Mouse (Mus musculus): ENCODE results near the gene Poglut1. TPM values are rescaled to one million over a fixed set of nuclear protein-coding genes. Genes with fewer than 3 reads are reported as not detected.

Poglut1 gene
- 81.1 and 86.5 TPM in 2 replicates for polyA plus RNA-seq (2016; fragmentation: Nextera tagmentation; extraction: Ambion mirVana)

DNA sequence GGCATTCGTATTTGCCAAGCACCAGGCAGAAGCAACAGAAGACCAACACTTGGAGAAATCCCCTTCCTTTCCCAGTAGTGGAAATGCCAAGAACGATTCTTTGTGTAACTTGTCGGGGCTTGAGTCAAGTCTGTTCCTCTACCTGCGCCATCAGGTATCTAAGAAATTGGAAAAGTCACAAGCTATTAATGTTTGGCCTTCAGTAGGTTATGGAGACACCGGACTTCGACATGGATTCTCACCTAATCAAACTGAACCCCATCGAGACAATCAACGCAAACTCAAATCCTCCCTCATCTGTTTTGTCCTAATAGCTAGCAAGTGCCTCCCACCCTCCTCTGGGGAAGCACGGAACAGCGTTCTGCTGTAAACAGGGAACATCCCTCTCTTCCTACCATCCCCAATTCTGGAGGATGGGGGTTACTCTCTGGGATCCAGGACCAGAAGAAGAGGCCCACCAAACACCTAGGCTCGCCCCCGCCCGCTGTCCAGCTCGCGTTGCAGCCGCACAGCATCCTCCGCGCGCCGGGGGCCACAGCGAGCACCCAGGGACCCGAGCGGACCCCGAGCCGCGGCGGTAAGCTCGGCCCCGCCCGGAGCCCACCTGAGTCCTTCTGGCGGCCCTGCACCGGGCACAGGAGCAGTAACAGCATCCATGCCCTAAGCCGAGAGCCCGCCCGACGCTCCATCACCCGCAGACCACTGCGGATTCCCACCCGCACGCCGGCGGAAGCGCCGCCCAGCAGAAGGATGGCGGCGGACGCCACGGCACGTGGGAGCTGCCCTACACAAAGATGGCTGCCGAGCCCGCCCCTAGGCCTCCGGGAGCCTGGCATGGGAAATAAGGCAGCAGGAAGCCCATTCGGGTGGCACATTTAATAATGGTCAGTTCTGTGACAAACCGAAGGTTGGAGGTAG, at the start of gene Poglut1:
Poglut1 (minus strand) TSS at position 780 of the 918 bp plus-strand sequence.
- peak within 1 kb of the TSS; percentile 83 for H3K9ac ChIP-seq (replicated peaks)
- H3K4me2 ChIP-seq, result peak within 1 kb of the TSS; percentile 70
- peak; percentile 84 for ATAC-seq (ENCODE audit: insufficient number of reproducible peaks, insufficient read depth, low FRiP score, low TSS enrichment, low read depth)
- H3K27me3 ChIP-seq, result peaks cover 24% of the 10 kb centered on the region
- H3K4me3 ChIP-seq (replicated peaks), result peak within 1 kb of the TSS; percentile 85
- H3K27ac ChIP-seq, result 0 out of 2 replicates have a peak within 1 kb of the TSS, but pooled peaks have one; percentile 50
- H3K9me3 ChIP-seq, result 0 out of 2 replicates have a peak, but pooled peaks cover 4% of the 10 kb centered on the region
- peaks cover 32% of the 10 kb centered on the region for H3K36me3 ChIP-seq
- WGBS, result 2% methylated on average over 54 of the region's 54 CpGs
- H3K4me1 ChIP-seq (replicated peaks), result peaks cover 18% of the 10 kb centered on the region

DNA sequence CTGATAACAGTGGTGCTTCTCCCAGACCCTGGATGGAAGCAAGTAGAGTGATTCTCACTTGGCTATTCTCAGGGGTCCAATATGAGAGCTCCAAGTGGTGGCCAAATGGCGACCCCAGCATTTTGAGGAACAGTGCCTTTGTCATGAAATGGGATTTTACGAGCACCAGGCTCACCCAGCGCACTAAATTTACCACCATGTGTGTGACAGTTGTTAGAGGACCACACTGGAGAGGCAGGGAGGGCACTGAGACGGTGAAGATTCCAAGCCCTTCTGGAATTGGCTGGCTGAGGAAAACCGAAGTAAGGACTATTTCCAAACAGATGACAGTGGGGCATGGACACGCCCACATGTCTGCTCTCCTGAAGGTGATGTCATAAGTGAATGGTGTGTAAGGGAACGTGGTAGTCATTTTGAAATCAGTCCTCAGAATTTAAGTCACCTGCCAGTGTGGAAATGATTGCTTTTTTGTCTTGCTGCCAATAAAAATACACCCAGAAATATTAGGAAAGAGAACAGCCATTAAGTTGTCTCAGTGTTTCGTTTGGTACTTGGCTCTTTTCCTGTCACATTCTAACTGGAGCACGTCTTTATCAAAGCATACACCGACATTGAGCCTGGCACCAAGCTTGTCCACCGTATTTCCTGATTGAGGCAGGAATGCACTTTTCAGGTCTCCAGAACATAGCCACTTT, 49.1 kb upstream of the Poglut1 start:
- Histone ChIP-seq H3K4me1 (replicated peaks) (no peaks in the 10 kb centered on the region), H3K9ac (replicated peaks) (no peak overlapping the region), H3K36me3 (peaks cover 34% of the 10 kb centered on the region), H3K4me2 (no peak overlapping the region), H3K4me3 (replicated peaks) (no peak overlapping the region), H3K27ac (no peak overlapping the region), H3K27me3 (no peaks in the 10 kb centered on the region), H3K9me3 (no peaks in the 10 kb centered on the region)
- WGBS, result 60% methylated on average over 11 of the region's 11 CpGs
- no peak for ATAC-seq (ENCODE audit: insufficient number of reproducible peaks, insufficient read depth, low FRiP score, low TSS enrichment, low read depth)

DNA sequence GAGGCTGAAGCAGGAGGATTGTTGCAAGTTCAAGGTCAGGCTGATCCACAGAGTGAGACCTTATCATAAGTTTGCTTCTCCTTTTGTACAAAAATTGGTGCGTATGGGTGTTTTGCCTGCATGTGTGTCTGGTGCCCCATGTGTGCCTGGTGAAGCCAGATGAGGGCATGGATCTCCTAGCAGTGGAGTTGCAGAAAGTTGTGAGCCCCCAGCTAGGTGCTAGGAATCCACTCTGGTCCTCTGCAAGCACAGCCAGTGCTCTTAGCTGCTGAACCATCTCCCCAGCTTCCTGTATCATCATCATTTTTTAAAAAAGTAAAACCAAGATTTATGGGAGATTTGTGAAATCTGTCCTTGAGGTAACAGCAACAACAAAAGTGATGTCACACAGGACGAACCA, 46.6 kb upstream of the Poglut1 start:
- ATAC-seq (ENCODE audit: insufficient number of reproducible peaks, insufficient read depth, low FRiP score, low TSS enrichment, low read depth), result no peak
- Histone ChIP-seq H3K36me3 (peaks cover 37% of the 10 kb centered on the region), H3K4me2 (no peak overlapping the region), H3K9me3 (no peaks in the 10 kb centered on the region), H3K27me3 (no peaks in the 10 kb centered on the region), H3K27ac (no peak overlapping the region), H3K9ac (replicated peaks) (no peak overlapping the region), H3K4me3 (replicated peaks) (no peak overlapping the region), H3K4me1 (replicated peaks) (no peaks in the 10 kb centered on the region)
- 89% methylated on average over 2 of the region's 2 CpGs for WGBS

DNA sequence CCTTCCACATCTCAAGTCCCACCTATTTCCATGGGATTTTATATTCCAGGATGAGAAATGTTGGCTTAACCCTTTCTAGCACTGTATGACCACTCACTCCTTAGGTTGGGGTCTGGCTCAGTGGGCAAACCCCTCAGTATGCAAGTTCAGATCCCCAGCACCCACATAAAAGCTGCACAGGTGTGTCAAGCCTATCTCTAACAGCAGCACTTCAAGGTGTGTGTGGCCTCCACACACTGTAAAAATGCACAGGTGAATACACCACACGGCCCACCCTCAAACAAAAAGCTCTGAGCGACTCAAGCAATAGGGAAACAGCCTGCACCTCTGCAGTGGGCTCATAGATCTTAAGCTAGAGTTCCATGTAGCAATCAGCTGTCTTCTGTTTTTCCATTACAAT, 46.0 kb upstream of the Poglut1 start:
- no peak for ATAC-seq (ENCODE audit: insufficient number of reproducible peaks, insufficient read depth, low FRiP score, low TSS enrichment, low read depth)

DNA sequence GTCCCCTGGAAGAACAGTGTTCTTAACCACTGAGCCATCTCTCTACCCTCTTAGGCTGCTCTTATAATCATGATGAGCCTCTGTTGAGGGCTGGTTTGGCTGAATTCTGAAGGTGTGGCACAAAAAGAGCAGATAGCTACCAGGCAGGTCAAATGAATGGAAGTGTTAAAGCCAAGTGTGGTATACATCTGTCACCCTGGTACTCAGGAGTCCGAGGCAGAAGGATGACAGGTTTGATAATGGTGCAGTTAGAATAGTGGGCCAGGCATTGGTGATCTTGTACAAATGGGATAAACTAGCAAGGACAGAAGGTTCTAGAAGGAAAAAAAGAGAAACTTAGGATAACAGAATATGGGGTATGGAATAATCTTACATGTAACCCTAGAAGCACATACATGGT, 44.4 kb upstream of the Poglut1 start:
- H3K36me3 ChIP-seq, result peaks cover 50% of the 10 kb centered on the region
- H3K4me3 ChIP-seq (replicated peaks), result no peak overlapping the region
- no peak for ATAC-seq (ENCODE audit: insufficient number of reproducible peaks, insufficient read depth, low FRiP score, low TSS enrichment, low read depth)
- H3K27ac ChIP-seq, result no peak overlapping the region
- H3K4me1 ChIP-seq (replicated peaks), result no peaks in the 10 kb centered on the region
- WGBS, result 90% methylated on average over 1 of the region's 1 CpGs
- H3K9ac ChIP-seq (replicated peaks), result no peak overlapping the region
- H3K4me2 ChIP-seq, result no peak overlapping the region
- H3K9me3 ChIP-seq, result no peaks in the 10 kb centered on the region
- H3K27me3 ChIP-seq, result no peaks in the 10 kb centered on the region

More for the DNA sequence above, 46.0 kb upstream of the Poglut1 start:
- Histone ChIP-seq H3K36me3 (peaks cover 38% of the 10 kb centered on the region), H3K9ac (replicated peaks) (no peak overlapping the region), H3K9me3 (no peaks in the 10 kb centered on the region), H3K27ac (no peak overlapping the region), H3K27me3 (no peaks in the 10 kb centered on the region), H3K4me1 (replicated peaks) (no peaks in the 10 kb centered on the region), H3K4me2 (no peak overlapping the region), H3K4me3 (replicated peaks) (no peak overlapping the region)
- WGBS, result 75% methylated on average over 2 of the region's 2 CpGs

DNA sequence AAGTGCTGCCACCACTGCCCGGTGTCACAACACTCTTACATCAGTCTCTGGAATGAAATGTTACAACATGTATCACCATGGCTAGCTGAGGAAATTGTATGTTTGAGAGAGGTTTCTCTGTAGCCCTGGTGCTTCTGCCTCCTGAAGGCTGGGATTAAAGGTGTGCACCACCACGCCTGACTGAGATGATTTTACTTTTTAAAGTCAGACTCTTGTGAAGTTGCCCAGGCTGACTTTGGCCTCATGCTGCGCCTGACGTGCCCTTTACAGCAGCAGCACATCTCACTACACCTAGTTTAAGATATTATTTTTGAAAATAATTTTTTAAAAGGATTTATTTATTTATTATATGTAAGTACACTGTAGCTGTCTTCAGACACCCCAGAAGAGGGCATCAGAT, 42.9 kb upstream of the Poglut1 start:
- no peaks in the 10 kb centered on the region for H3K4me1 ChIP-seq (replicated peaks)
- ATAC-seq (ENCODE audit: insufficient number of reproducible peaks, insufficient read depth, low FRiP score, low TSS enrichment, low read depth), result no peak
- 96% methylated on average over 4 of the region's 4 CpGs for WGBS
- no peak overlapping the region for H3K4me3 ChIP-seq (replicated peaks)
- no peak overlapping the region for H3K27ac ChIP-seq
- peaks cover 64% of the 10 kb centered on the region for H3K36me3 ChIP-seq
- no peaks in the 10 kb centered on the region for H3K27me3 ChIP-seq
- no peak overlapping the region for H3K4me2 ChIP-seq
- H3K9me3 ChIP-seq, result no peaks in the 10 kb centered on the region
- no peak overlapping the region for H3K9ac ChIP-seq (replicated peaks)

DNA sequence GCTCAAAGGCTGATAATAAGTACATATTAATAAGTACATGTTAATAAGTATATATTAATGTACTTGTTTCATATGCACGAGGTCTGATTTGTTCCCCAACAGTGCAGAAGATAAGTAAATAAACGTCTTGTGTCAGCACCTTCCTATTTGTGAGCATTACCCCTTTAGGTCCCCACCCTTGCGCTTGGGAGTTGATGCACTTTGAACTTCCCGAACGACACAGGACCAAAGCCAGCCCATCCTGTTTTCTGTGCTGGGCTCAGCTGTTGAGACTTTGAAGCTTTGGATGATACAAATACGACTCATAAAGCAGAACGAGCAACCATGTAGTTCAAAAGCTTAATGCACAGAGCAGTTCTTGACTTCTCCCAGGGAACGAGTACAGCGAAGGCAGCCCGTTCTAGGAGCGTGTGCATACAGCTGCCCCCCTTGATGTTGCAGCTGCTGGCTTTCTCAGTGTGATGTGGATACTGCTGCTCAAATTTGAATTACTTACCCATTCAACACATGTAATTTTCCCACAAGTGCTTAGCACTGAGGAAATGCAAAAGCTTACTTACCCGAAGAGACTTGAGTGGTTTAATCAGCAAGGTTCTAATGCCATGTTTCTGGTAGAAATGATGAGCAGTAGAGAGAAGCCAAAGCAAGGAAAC, 42.1 kb upstream of the Poglut1 start:
- no peaks in the 10 kb centered on the region for H3K27me3 ChIP-seq
- H3K27ac ChIP-seq, result no peak overlapping the region
- no peak overlapping the region for H3K4me3 ChIP-seq (replicated peaks)
- WGBS, result 91% methylated on average over 12 of the region's 12 CpGs
- no peaks in the 10 kb centered on the region for H3K9me3 ChIP-seq
- ATAC-seq (ENCODE audit: insufficient number of reproducible peaks, insufficient read depth, low FRiP score, low TSS enrichment, low read depth), result no peak
- H3K9ac ChIP-seq (replicated peaks), result no peak overlapping the region
- no peak overlapping the region for H3K4me2 ChIP-seq
- H3K4me1 ChIP-seq (replicated peaks), result no peaks in the 10 kb centered on the region
- peaks cover 72% of the 10 kb centered on the region for H3K36me3 ChIP-seq

DNA sequence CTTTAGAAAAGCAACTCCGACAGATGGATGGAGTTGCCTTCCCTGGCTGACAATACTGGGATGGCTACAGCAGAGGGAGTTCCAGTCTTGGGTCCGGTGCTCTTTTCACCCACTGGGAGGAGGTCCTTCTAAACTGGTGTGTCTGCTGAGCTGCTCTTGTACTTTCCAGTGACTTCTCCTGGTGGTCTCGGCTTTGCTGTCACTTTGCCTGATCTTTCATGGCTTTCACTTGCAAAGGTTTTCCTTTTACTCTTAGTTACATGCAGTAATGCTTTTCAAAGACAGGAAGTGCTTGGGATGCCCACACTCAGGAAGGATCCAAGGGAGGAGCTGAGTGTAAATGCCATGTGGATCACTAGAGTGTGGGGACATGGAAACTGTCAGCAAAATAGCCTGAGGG, 41.4 kb upstream of the Poglut1 start:
- Histone ChIP-seq H3K4me3 (replicated peaks) (no peak overlapping the region), H3K4me2 (no peak overlapping the region), H3K27me3 (no peaks in the 10 kb centered on the region), H3K27ac (no peak overlapping the region), H3K4me1 (replicated peaks) (no peaks in the 10 kb centered on the region), H3K9me3 (no peaks in the 10 kb centered on the region), H3K36me3 (peaks cover 79% of the 10 kb centered on the region), H3K9ac (replicated peaks) (no peak overlapping the region)
- ATAC-seq (ENCODE audit: insufficient number of reproducible peaks, insufficient read depth, low FRiP score, low TSS enrichment, low read depth), result no peak
- 79% methylated on average over 3 of the region's 3 CpGs for WGBS

DNA sequence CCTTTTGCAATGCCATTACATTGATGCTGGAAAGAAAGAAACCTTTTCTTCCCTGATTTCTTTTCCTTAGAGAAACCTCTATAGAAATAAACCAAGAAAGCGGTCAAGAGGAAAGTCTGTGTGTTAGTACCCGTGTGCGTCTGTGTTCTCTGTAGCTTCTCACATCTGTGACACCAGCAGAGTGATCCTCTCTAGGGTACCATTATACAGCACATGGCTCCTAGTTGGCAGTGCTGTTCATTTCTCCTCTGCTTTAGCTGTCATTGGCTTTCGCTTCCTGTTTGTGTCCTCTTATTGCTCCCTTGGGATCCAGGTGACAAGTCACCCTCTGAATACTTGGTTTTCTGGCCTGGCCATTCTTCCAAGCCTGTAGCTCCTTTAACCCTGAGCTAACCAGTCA, 37.5 kb upstream of the Poglut1 start:
- Histone ChIP-seq H3K4me2 (no peak overlapping the region), H3K27ac (no peak overlapping the region), H3K9ac (replicated peaks) (no peak overlapping the region), H3K9me3 (no peaks in the 10 kb centered on the region), H3K4me3 (replicated peaks) (no peak overlapping the region), H3K4me1 (replicated peaks) (no peaks in the 10 kb centered on the region), H3K27me3 (no peaks in the 10 kb centered on the region), H3K36me3 (peaks cover 94% of the 10 kb centered on the region)
- ATAC-seq (ENCODE audit: insufficient number of reproducible peaks, insufficient read depth, low FRiP score, low TSS enrichment, low read depth), result no peak
- WGBS, result 89% methylated on average over 4 of the region's 4 CpGs

DNA sequence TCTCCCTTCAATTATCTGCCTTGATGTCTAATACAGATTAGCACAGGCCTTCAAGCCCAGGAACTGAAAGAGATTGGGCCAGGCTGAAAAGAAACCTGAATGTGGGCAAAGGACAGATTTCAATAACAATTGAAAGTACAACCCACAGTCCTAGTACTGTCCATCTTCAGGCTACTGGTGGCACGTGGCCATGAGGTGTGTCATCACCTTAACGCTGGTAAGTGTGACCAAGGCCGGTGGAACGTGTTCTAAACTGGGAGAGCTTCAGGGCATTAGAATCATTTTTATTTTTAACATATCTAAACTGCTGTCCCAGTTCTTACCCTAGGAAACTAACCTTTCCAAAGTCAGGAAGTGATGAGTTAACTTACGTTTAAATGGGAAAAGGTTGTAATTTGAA, 37.1 kb upstream of the Poglut1 start:
- no peaks in the 10 kb centered on the region for H3K27me3 ChIP-seq
- WGBS, result 89% methylated on average over 5 of the region's 5 CpGs
- H3K27ac ChIP-seq, result no peak overlapping the region
- H3K4me1 ChIP-seq (replicated peaks), result no peaks in the 10 kb centered on the region
- ATAC-seq (ENCODE audit: insufficient number of reproducible peaks, insufficient read depth, low FRiP score, low TSS enrichment, low read depth), result no peak
- H3K4me3 ChIP-seq (replicated peaks), result no peak overlapping the region
- no peaks in the 10 kb centered on the region for H3K9me3 ChIP-seq
- no peak overlapping the region for H3K4me2 ChIP-seq
- no peak overlapping the region for H3K9ac ChIP-seq (replicated peaks)
- H3K36me3 ChIP-seq, result peaks cover 94% of the 10 kb centered on the region

DNA sequence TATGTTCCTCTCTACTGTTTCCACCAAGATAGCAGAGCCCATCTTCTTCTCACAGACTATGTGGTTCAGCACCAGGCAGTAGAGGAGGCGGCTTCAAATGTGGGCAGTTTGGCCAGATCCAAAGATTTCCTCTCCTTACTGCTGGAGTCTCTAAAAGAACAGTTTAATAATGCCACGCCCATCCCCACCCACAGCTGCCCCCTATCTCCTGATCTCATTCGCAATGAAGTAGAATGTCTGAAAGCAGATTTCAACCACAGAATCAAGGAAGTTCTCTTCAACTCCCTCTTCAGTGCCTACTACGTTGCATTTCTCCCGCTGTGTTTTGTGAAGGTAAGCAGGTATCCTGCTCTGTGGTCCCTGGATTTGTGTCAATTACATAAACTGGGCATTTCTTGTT, 35.1 kb upstream of the Poglut1 start:
- peaks cover 94% of the 10 kb centered on the region for H3K36me3 ChIP-seq
- H3K27ac ChIP-seq, result no peak overlapping the region
- 89% methylated on average over 5 of the region's 5 CpGs for WGBS
- H3K4me1 ChIP-seq (replicated peaks), result no peaks in the 10 kb centered on the region
- H3K9me3 ChIP-seq, result no peaks in the 10 kb centered on the region
- no peak overlapping the region for H3K4me2 ChIP-seq
- H3K4me3 ChIP-seq (replicated peaks), result no peak overlapping the region
- ATAC-seq (ENCODE audit: insufficient number of reproducible peaks, insufficient read depth, low FRiP score, low TSS enrichment, low read depth), result no peak
- H3K9ac ChIP-seq (replicated peaks), result no peak overlapping the region
- no peaks in the 10 kb centered on the region for H3K27me3 ChIP-seq

Measured in limb, embryonic 12.5 days (tissue).